Mouse (Mus musculus) cortical plate, adult 2 months (tissue): ENCODE data around the gene Dnajb1. TPM values are rescaled to one million over a fixed set of nuclear protein-coding genes. Genes with fewer than 3 reads are reported as not detected.
A peak's percentile ranks its signal among the peaks of the same experiment; 100 is the strongest.

Source experiments
- H3K27ac ChIP-seq: fragments of 200-500 bp; 2 replicates; pipeline ENCODE4 v1.5.1; 2012; ENCODE audit warnings: low read length, control low read depth, inconsistent platforms; ENCODE audit not compliant: insufficient read depth
- H3K4me1 ChIP-seq: fragments of 200-500 bp; 2 replicates; pipeline ENCODE4 v1.6.1; 2011; ENCODE audit warnings: low read length; ENCODE audit not compliant: control insufficient read depth, insufficient read depth
- H3K4me3 ChIP-seq: fragments of 200-500 bp; 2 replicates; pipeline ENCODE4 v1.5.1; 2011; ENCODE audit warnings: mild to moderate bottlenecking, low read length, control low read depth; ENCODE audit not compliant: insufficient read depth
- CTCF ChIP-seq: fragments of 200-500 bp; IDR thresholded peaks from 2 replicates; pipeline ENCODE4 v1.5.1; 2011; ENCODE audit warnings: mild to moderate bottlenecking, control low read depth, low read length; ENCODE audit not compliant: insufficient read depth; ENCODE audit errors: extremely low read depth
- POLR2A ChIP-seq: fragments of 200-500 bp; IDR thresholded peaks from 2 replicates; pipeline ENCODE4 v1.6.1; 2011; ENCODE audit warnings: mild to moderate bottlenecking, low read length, control low read depth; ENCODE audit not compliant: insufficient read depth; ENCODE audit errors: extremely low read depth
- polyA plus RNA-seq: library from polyadenylated mRNA; depleted of rRNA; stranded (reverse); fragments of >200 nt; gene quantifications from 2 replicates; pipeline ENCODE4 v1.2.3, GENCODE M21; 2012

Dnajb1 gene
- polyA plus RNA-seq, 1 experiment: 41.9 TPM

- H3K4me1 ChIP-seq: peaks cover 27% of the 10 kb centered on the region
- no peak overlapping the region for H3K4me3 ChIP-seq
- TF ChIP-seq CTCF: no peak
- no peak for TF ChIP-seq POLR2A
- H3K27ac ChIP-seq: 0 out of 2 replicates have a peak overlapping the region, but pooled peaks have one; percentile 33
These were observed 30.6 kb upstream of the Dnajb1 start for GRCm38 (mm10) chr8:83577384-83577791.

GRCm38 (mm10) chr8:83578131-83579055, 29.6 kb upstream of the Dnajb1 start:
- Histone ChIP-seq H3K4me1 (peaks cover 27% of the 10 kb centered on the region), H3K4me3 (no peak overlapping the region), H3K27ac (no peak overlapping the region)
- TF ChIP-seq POLR2A (no peak), CTCF (no peak)

- no peak for TF ChIP-seq POLR2A
- TF ChIP-seq CTCF: no peak
- no peak overlapping the region for H3K4me3 ChIP-seq
- peaks cover 25% of the 10 kb centered on the region for H3K4me1 ChIP-seq
- no peak overlapping the region for H3K27ac ChIP-seq
These were observed 28.3 kb upstream of the Dnajb1 start for GRCm38 (mm10) chr8:83579676-83580075.

GRCm38 (mm10) chr8:83580826-83581225, 27.2 kb upstream of the Dnajb1 start:
- Histone ChIP-seq H3K4me3 (no peak overlapping the region), H3K27ac (no peak overlapping the region), H3K4me1 (peaks cover 19% of the 10 kb centered on the region)
- TF ChIP-seq CTCF: no peak
- no peak for TF ChIP-seq POLR2A

GRCm38 (mm10) chr8:83582226-83582625, 25.8 kb upstream of the Dnajb1 start:
- Histone ChIP-seq H3K4me3 (no peak overlapping the region), H3K4me1 (peaks cover 18% of the 10 kb centered on the region), H3K27ac (no peak overlapping the region)
- no peak for TF ChIP-seq CTCF
- TF ChIP-seq POLR2A: no peak

GRCm38 (mm10) chr8:83583236-83583635, 24.8 kb upstream of the Dnajb1 start:
- Histone ChIP-seq H3K27ac (no peak overlapping the region), H3K4me3 (no peak overlapping the region), H3K4me1 (peaks cover 16% of the 10 kb centered on the region)
- no peak for TF ChIP-seq CTCF

GRCm38 (mm10) chr8:83584771-83585170, 23.2 kb upstream of the Dnajb1 start:
- TF ChIP-seq CTCF (no peak), POLR2A (no peak)
- H3K27ac ChIP-seq: no peak overlapping the region
- peaks cover 14% of the 10 kb centered on the region for H3K4me1 ChIP-seq
- H3K4me3 ChIP-seq: no peak overlapping the region

- H3K27ac ChIP-seq: no peak overlapping the region
- no peak overlapping the region for H3K4me3 ChIP-seq
- H3K4me1 ChIP-seq: peaks cover 14% of the 10 kb centered on the region
- TF ChIP-seq CTCF (no peak), POLR2A (no peak)
These were observed 22.7 kb upstream of the Dnajb1 start for GRCm38 (mm10) chr8:83585333-83585732.

- Histone ChIP-seq H3K27ac (no peak overlapping the region), H3K4me1 (peaks cover 14% of the 10 kb centered on the region), H3K4me3 (no peak overlapping the region)
- no peak for TF ChIP-seq POLR2A
- TF ChIP-seq CTCF: no peak
These were observed 20.3 kb upstream of the Dnajb1 start for GRCm38 (mm10) chr8:83587644-83588043.

GRCm38 (mm10) chr8:83588886-83589285, 19.1 kb upstream of the Dnajb1 start:
- Histone ChIP-seq H3K27ac (no peak overlapping the region), H3K4me1 (peaks cover 14% of the 10 kb centered on the region), H3K4me3 (no peak overlapping the region)
- TF ChIP-seq POLR2A: no peak
- no peak for TF ChIP-seq CTCF
